Mouse (Mus musculus) stomach, postnatal 0 days (tissue): ENCODE data around the gene Twf2.

Experiments used
- CTCF ChIP-seq: IDR thresholded peaks from 2 replicates; pipeline ENCODE4 v1.5.1; 2016; ENCODE audit warnings: antibody characterized with exemption, low read depth, mild to moderate bottlenecking, moderate library complexity
- EP300 ChIP-seq: optimal IDR thresholded peaks from 2 replicates; pipeline ENCODE3; 2016; ENCODE audit warnings: antibody characterized with exemption

GRCm38 (mm10) chr9:106258412-106258811 is 55.5 kb downstream of the Twf2 start:
- TF ChIP-seq CTCF (no peak), EP300 (no peak)
